Mouse (Mus musculus): Measurements from ENCODE around the gene Fstl4. TPM values are rescaled to one million over a fixed set of nuclear protein-coding genes. Genes with fewer than 3 reads are reported as not detected.

The Fstl4 gene
- polyA plus RNA-seq, 1 experiment, result 0.07 TPM

- H3K4me3 ChIP-seq (replicated peaks), result peak overlapping the region; percentile 33
- TF ChIP-seq FLI1 (IDR thresholded peaks at IDR 0.05; ENCODE audit: low read length) (no peak), GATA1 (IDR thresholded peaks at IDR 0.05; ENCODE audit: borderline replicate concordance, low read length) (no peak)
Measured at GRCm38 (mm10) chr11:52764894-52765677, 652 bp downstream of the Fstl4 start.

DNA sequence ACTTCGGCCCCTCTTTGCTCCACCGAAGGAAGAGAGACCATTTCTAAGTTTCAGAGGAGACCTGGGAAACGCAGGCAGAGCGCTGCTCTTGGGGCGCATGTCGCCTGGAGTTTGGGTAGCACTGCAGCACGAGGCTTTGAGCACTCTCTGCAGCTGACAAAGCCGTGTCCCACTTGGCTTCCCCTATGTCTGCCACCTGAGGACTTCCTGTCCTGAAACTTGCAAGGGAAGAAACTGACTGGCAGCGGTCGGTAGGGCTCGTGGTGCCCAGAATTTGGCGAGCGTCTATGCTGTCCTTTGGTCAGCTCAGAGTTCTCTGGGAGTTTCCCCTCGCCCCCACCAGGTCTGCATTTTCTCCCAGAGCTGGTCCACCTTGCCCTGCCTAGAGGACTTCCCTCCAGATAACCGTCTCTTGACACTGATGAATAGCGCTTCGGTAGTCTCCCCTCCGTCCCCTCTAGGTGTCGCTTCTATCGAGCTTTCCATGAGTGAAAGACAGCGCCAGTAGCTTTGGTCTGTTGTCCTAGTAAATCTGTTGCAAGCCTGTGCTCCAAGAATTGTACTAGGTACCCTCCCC, 1.3 kb downstream of the Fstl4 start:
- 0 out of 2 replicates have a peak, but pooled peaks cover 5% of the 10 kb centered on the region for H3K4me1 ChIP-seq
- no peak for TF ChIP-seq GATA1 (IDR thresholded peaks at IDR 0.05; ENCODE audit: borderline replicate concordance, low read length)
- no peak for TF ChIP-seq FLI1 (IDR thresholded peaks at IDR 0.05; ENCODE audit: low read length)
- peaks cover 61% of the 10 kb centered on the region for H3K27me3 ChIP-seq (replicated peaks)
- no peaks in the 10 kb centered on the region for H3K36me3 ChIP-seq (replicated peaks; ENCODE audit: low read length)
- H3K9me3 ChIP-seq, result no peaks in the 10 kb centered on the region
- no peak overlapping the region for H3K4me3 ChIP-seq (replicated peaks)

More at GRCm38 (mm10) chr11:52764894-52765677, 652 bp downstream of the Fstl4 start:
- Histone ChIP-seq H3K36me3 (replicated peaks; ENCODE audit: low read length) (no peaks in the 10 kb centered on the region), H3K4me1 (0 out of 2 replicates have a peak, but pooled peaks cover 5% of the 10 kb centered on the region), H3K9me3 (no peaks in the 10 kb centered on the region), H3K27me3 (replicated peaks) (peaks cover 61% of the 10 kb centered on the region)

DNA sequence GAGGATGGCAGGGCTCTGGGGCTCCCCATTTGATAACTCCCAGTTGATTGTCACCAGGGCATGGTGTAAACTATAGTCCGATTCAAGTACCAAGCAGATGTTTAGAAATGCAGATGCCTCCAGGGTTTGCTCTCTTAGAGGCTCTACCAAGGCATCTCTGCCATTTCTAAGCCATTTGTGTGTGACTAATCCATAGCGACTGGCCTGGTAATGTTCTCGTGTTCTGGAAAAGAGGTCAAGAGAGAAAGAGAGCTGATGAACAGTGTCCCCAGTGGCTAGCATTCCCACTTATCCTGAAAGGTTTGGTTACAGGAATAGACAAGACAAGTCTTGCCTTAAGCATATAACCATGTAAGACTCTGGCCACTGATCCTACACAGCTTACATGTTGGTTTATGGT, 3.5 kb downstream of the Fstl4 start:
- 0 out of 2 replicates have a peak, but pooled peaks cover 5% of the 10 kb centered on the region for H3K4me1 ChIP-seq
- no peaks in the 10 kb centered on the region for H3K36me3 ChIP-seq (replicated peaks; ENCODE audit: low read length)
- no peaks in the 10 kb centered on the region for H3K9me3 ChIP-seq
- TF ChIP-seq GATA1 (IDR thresholded peaks at IDR 0.05; ENCODE audit: borderline replicate concordance, low read length) (no peak), FLI1 (IDR thresholded peaks at IDR 0.05; ENCODE audit: low read length) (no peak)
- no peak overlapping the region for H3K4me3 ChIP-seq (replicated peaks)
- H3K27me3 ChIP-seq (replicated peaks), result peaks cover 57% of the 10 kb centered on the region

- no peaks in the 10 kb centered on the region for H3K9me3 ChIP-seq
- H3K4me3 ChIP-seq (replicated peaks), result no peak overlapping the region
- TF ChIP-seq GATA1 (IDR thresholded peaks at IDR 0.05; ENCODE audit: borderline replicate concordance, low read length), result no peak
- no peak for TF ChIP-seq FLI1 (IDR thresholded peaks at IDR 0.05; ENCODE audit: low read length)
- no peaks in the 10 kb centered on the region for H3K36me3 ChIP-seq (replicated peaks; ENCODE audit: low read length)
- peaks cover 17% of the 10 kb centered on the region for H3K27me3 ChIP-seq (replicated peaks)
- no peaks in the 10 kb centered on the region for H3K4me1 ChIP-seq
Measured at GRCm38 (mm10) chr11:52773073-52773472, 8.6 kb downstream of the Fstl4 start.

DNA sequence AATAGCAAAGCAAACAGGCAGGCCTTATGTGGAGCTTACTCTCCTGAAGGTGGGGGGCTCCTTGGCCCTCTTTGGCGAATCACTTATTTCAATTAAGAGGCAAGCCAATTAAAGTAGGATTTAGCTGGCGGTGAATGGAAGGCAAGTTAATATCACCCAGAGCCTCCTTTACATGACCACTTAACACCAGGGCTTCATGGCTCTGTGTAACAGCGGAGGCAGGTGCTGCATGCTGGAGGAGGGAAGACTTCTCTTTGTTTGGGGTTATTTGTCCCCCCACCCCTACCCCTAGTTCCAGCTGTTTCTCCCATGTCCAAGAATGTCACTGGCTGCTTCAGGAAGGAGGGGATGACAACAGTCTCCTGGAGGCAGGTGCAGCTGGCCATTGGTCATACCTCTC, 10.9 kb downstream of the Fstl4 start:
- Histone ChIP-seq H3K4me3 (replicated peaks) (no peak overlapping the region), H3K36me3 (replicated peaks; ENCODE audit: low read length) (no peaks in the 10 kb centered on the region), H3K4me1 (no peaks in the 10 kb centered on the region), H3K27me3 (replicated peaks) (peaks cover 6% of the 10 kb centered on the region), H3K9me3 (no peaks in the 10 kb centered on the region; the same call in 1 of the 2 replicates)
- TF ChIP-seq FLI1 (IDR thresholded peaks at IDR 0.05; ENCODE audit: low read length) (no peak), GATA1 (IDR thresholded peaks at IDR 0.05; ENCODE audit: borderline replicate concordance, low read length) (no peak)

DNA sequence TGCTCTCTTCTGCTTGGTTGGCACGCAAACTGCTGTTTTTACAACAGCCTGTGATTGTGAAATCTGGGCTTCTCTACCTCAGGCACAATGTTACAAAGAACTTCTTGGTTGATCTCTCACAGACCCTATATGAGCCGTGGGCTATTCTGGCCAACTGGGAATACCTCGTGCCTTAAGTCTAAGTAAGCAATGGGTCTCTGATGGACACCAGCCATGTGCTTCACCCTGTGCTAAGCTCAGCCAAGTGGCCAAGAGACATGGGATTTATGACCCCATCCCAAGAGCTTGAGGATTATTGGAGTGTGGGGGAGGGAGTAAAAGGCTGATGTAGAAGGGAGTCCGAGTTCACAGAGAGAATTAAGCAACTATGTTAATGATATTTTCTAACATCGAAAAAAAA, 18.0 kb downstream of the Fstl4 start:
- no peaks in the 10 kb centered on the region for H3K4me1 ChIP-seq
- no peaks in the 10 kb centered on the region for H3K36me3 ChIP-seq (replicated peaks; ENCODE audit: low read length)
- no peak for TF ChIP-seq GATA1 (IDR thresholded peaks at IDR 0.05; ENCODE audit: borderline replicate concordance, low read length)
- no peak for TF ChIP-seq FLI1 (IDR thresholded peaks at IDR 0.05; ENCODE audit: low read length)
- peaks cover 5% of the 10 kb centered on the region for H3K27me3 ChIP-seq (replicated peaks)
- H3K9me3 ChIP-seq, result no peaks in the 10 kb centered on the region; the same call in 1 of the 2 replicates
- H3K4me3 ChIP-seq (replicated peaks), result no peak overlapping the region

GRCm38 (mm10) chr11:52794331-52794730, 29.9 kb downstream of the Fstl4 start:
- H3K4me3 ChIP-seq (replicated peaks), result no peak overlapping the region
- H3K4me1 ChIP-seq, result no peaks in the 10 kb centered on the region

DNA sequence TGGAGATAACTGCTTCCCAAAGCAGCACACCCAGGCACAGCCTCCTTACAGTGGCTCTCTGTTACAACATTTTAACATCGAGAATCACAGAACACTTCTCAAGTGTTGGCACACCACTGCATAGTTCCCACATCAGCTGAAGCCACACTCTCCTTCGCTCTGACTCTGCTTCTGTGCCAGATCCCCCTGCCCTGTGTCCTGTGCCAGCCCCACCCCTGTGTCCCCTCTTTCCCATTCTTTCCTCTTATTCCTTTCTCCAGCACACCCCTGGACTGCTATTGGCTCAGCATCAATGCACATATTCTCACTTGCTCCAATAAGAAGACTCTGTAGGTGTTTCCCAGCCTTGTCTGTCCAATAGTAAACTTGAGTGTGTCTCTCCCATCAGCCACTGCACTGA, 45.1 kb downstream of the Fstl4 start:
- TF ChIP-seq GATA1 (IDR thresholded peaks at IDR 0.05; ENCODE audit: borderline replicate concordance, low read length) (no peak), FLI1 (IDR thresholded peaks at IDR 0.05; ENCODE audit: low read length) (no peak)
- Histone ChIP-seq H3K4me1 (no peaks in the 10 kb centered on the region), H3K9me3 (no peaks in the 10 kb centered on the region), H3K27me3 (replicated peaks) (peaks cover 3% of the 10 kb centered on the region), H3K36me3 (replicated peaks; ENCODE audit: low read length) (no peaks in the 10 kb centered on the region), H3K4me3 (replicated peaks) (no peak overlapping the region)

More at GRCm38 (mm10) chr11:52794331-52794730, 29.9 kb downstream of the Fstl4 start:
- TF ChIP-seq GATA1 (IDR thresholded peaks at IDR 0.05; ENCODE audit: borderline replicate concordance, low read length) (no peak), FLI1 (IDR thresholded peaks at IDR 0.05; ENCODE audit: low read length) (no peak)
- Histone ChIP-seq H3K36me3 (replicated peaks; ENCODE audit: low read length) (no peaks in the 10 kb centered on the region), H3K9me3 (no peaks in the 10 kb centered on the region), H3K27me3 (replicated peaks) (peaks cover 2% of the 10 kb centered on the region)

DNA sequence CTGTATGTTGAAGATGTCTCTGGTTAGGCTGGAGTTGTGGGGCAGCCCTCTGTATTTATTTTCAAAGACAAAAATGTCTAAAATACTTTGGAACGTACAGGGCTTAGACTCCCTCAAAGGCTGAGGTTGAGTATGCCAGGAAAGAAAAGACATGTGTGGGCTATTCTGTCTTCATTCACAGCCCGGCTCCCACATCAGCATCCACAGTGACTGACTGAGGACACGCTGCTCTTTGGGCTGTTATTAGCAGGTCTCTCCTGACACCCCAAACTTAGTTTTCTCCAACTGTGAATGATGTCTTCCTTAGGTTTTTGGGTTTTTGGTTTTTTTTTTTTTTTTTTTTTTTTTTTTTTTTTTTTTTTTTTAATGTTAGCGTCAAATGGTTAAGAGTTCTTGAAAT, 51.6 kb downstream of the Fstl4 start:
- TF ChIP-seq GATA1 (IDR thresholded peaks at IDR 0.05; ENCODE audit: borderline replicate concordance, low read length), result no peak
- no peak for TF ChIP-seq FLI1 (IDR thresholded peaks at IDR 0.05; ENCODE audit: low read length)
- peaks cover 3% of the 10 kb centered on the region for H3K27me3 ChIP-seq (replicated peaks)

DNA sequence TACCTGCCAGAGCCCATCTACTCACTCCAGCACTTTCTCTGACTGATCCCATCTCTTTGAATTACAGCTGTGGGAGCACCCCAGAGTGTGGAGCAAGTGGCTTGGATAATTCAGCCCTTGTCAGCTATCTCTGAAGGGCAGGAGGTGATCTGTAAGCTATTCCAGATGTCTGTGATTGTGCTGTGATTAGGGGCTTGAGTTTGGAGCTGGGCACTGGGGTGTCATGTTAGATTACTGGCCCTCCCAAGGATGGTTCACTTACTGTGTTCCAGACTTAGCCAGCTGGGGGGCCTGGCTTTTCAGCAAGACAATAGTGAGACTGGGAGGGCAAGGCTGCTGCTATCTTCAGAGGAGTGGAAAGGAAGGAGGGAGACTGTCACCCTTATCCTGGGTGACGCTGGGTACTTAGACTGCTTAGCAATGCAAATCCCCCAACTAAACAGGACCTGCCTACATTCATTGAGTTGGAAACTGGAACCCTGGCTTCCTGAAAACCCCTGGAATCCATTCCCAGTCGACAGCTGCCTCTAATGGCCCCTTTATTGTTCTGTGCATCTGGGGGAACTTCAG, 56.0 kb downstream of the Fstl4 start:
- H3K4me3 ChIP-seq (replicated peaks), result no peak overlapping the region
- no peaks in the 10 kb centered on the region for H3K27me3 ChIP-seq (replicated peaks)
- TF ChIP-seq FLI1 (IDR thresholded peaks at IDR 0.05; ENCODE audit: low read length), result no peak
- TF ChIP-seq GATA1 (IDR thresholded peaks at IDR 0.05; ENCODE audit: borderline replicate concordance, low read length), result no peak
- no peaks in the 10 kb centered on the region for H3K36me3 ChIP-seq (replicated peaks; ENCODE audit: low read length)
- H3K9me3 ChIP-seq, result peaks cover 12% of the 10 kb centered on the region; the same call in 1 of the 2 replicates
- no peaks in the 10 kb centered on the region for H3K4me1 ChIP-seq

More for the DNA sequence above, 51.6 kb downstream of the Fstl4 start:
- H3K36me3 ChIP-seq (replicated peaks; ENCODE audit: low read length), result no peaks in the 10 kb centered on the region
- H3K4me3 ChIP-seq (replicated peaks), result no peak overlapping the region
- H3K9me3 ChIP-seq, result no peaks in the 10 kb centered on the region
- H3K4me1 ChIP-seq, result no peaks in the 10 kb centered on the region

All from megakaryocyte, embryonic 14.5 days (primary cell).